Mouse (Mus musculus) megakaryocyte-erythroid progenitor cell, adult 5-6 weeks (primary cell): ENCODE data around the gene H2-M5. TPM values are rescaled to one million over a fixed set of nuclear protein-coding genes. Genes with fewer than 3 reads are reported as not detected.
"Not testable (repeated sequence)": the region's sequence is repeated elsewhere in the genome, so short reads cannot be mapped to it uniquely, and the experiment has no call there.

Experiments used
- ATAC-seq: replicated peaks from 2 replicates; pipeline ENCODE4 v1.8.0; 2016; ENCODE audit warnings: mild to moderate bottlenecking, inconsistent platforms; ENCODE audit not compliant: severe bottlenecking, poor library complexity, low FRiP score, low TSS enrichment
- total RNA-seq, 2 experiments: library from RNA; stranded (forward) in 1 of 2; stranded (reverse) in 1 of 2; fragments of 200-1000, 215-1000 nt in 1 of 2; fragments of >200 nt in 1 of 2; fragmentation: Nextera tagmentation in 1 of 2; gene quantifications; 2 replicates each; pipeline ENCODE4 v1.2.3; 2014 to 2017

H2-M5 gene
- total RNA-seq, 2 experiments from 2014 or later, result not detected

GRCm38 (mm10) chr17:36995448-36995847, 6.1 kb upstream of the H2-M5 start:
- ATAC-seq, result no peak

DNA sequence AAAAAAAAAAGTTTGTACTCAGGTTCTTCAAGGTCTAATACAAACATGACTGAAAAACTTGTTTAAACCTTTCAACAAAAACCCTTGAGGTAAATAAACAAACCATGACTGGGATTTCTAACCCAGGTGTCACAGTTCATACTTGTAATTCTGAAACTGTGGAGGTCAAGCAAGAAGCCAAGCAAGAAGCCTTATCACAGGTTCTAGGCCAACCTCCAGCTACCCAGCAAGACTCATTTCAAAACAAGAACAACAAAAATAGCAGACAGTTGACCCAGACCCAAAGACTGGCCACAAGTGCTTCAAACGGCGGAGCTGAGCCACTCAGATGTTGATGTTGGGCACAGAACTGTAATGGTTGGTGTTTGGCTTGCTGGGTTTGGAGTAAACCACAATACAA, 5.2 kb upstream of the H2-M5 start:
- no peak for ATAC-seq

- no peak for ATAC-seq
Observed at GRCm38 (mm10) chr17:36993770-36994325, 4.5 kb upstream of the H2-M5 start.

DNA sequence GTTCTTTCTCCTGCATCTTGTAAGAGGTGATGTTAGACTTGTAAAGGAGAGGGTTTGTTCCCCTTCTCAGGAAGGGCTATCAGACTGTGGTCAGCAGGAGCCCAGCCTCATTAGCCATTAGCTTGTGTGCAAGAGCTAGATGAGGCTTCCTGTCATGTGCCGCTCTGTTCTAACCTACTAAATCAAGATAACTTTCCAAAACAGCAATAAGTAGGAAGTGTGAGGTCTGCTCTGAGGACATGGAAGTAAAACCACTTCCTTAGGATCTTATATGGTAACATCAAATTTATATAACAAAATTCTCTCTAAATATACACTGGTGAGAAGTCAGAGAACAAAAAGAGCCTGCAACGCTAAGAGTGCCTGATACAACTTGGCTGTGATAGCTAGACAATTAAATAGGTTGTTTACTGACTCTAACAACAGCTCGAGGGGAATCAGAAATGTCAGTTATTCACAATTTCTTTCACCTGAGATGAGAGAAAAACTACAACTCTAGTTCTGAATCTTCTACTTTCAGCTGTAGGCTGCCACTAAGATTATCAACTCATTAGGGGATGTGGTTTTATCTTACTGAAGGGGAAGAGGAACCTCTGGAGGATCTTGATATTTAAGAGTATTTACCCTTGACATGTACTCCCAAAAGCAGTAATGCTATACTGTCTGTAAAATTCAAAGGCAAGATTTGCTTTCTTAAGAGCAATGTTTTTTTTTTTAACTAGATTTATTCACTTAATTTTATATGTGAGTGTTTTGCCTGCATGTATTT, 3.2 kb upstream of the H2-M5 start:
- peak; percentile 56; the same call in 1 of the 2 replicates for ATAC-seq

GRCm38 (mm10) chr17:36990630-36991029, 1.3 kb upstream of the H2-M5 start:
- ATAC-seq, result not testable (repeated sequence)

DNA sequence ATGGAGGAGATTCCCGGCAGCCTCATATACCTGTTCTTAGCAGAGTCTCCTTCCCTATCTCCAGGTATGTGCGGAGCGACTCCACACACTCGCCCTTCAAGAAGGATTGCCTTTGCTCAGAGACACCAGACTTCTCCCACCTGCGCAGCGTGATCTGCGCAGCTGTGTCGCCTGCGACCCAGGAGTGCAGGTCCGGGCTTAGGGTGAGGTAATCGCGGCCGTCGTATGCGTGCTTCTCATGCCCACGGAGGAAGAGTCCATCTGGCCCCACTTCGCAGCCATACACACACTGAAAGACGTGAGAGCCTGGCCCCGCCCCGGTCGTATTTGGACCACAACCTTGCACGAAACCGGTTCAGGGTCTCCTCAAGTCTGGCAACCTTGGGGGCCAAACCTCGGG, 862 bp downstream of the H2-M5 start:
- ATAC-seq, result no peak

DNA sequence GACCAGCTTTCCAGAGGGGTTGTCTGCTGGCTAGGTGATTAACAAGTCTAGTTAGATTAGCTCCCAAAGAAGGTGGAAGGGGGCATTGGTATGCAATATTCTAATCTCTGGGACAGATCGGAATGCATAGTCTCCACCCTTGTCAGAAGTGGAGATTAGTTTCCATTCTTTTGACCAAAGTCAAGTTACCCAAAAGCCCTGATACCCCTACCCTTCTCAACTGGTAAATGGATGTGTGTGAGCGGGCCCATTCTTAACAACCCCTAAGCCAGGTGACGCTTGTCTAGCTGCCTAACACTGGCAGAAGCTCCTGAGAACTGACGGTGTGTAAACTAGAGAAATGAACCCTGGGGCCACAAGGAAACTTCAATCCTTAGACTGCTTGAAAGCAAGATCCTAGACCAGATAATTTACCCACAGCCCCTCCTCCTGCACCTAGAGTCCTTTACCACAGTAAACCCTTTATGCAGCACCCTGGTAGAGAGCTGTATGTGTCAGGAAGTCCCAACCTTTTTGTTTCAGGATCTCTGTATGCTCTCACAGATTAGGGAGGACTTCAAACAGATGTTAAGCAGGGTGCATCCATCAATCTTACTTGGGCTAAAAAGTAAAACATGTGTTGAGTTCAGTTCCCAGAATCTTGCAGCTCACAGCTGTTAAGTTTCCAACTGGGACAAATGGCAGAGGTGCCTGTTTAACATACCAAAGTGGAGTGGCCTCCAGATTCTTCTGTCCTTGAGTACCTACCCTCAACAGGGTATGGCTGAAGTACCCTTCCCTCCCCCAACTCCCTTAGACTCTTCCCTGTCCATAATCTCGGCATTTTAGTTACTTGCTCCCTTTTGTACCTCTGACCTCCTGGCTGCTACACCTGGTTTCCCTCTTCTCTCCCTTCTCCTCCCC, 6.8 kb downstream of the H2-M5 start:
- no peak for ATAC-seq

DNA sequence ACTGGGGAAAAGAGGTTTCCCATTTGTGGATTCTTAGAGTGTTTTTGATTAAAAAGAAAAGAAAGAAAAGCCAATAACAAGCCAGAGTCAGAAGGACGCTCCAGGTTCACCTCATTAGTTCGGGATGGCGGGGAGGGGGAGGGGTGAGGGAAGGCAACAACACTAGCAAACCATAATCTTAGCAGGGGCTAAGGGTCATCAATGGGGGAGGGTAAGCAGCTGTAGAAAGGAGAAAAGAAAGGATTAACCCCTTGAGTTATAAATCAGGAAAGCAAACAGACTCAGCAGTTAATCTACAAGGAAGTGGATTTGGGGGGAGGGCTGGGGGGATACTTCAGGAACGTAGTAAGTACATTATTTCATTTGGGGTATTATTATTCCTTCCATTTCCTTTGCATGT, 7.5 kb downstream of the H2-M5 start:
- no peak for ATAC-seq

DNA sequence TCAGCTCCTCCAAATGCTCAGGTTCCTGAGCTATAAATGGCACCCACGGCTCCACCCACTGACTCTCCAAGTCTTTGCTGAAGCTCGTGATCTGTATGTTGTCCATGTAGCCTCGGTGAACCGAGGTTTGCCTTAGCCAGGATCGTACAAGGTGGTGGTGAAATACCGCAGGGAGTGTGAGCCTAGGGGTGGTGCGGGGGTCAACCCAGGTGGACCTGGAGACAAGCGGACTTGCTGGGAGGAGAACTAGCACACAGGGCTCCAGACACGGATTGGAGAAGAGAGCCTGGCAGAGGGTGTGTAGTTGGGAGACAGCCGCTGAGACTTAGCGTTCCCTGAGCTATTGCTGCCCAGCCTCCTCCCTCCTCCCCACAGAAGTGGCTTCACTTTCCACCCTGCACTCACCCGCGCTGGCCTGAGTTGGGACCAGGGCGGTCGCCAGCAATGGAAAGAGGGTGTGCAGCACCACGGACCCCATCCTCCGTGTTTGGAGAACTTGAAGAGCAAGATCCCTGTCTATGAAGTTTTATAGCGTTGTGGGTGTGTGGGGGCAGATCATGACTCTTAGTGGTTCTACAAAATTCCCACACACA, 8.0 kb downstream of the H2-M5 start, which contains the start of gene 2410137M14Rik:
Gene 2410137M14Rik, minus strand, starts transcription at position 17 of the 593 bp plus-strand sequence.
- ATAC-seq, result no peak

DNA sequence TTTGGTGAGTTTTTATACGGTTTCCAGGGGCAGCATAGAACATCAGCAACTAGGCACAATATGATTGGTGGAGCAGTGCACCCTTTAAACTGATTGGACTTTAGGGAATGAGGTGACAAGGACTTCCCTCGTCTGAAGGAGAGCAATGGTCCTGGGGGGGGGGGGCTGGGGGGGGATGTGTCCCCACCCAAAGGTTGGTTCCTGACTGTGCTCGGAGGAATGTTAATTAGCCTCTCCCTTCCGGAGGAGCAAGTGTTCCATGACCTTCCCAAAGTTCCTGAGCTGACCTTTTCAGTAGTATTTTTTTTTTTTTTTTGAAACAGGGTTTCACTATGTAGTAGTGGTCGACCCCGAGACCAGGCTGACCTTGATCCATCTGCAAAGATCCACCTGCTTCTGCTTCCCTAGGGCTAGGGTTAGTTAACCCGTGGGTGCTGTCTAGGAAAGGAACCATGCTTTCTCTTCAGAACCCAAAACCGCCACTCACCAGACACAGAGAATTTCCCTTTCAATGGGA, 16.0 kb downstream of the H2-M5 start:
- no peak for ATAC-seq

- no peak for ATAC-seq
Observed at GRCm38 (mm10) chr17:36972791-36973190, 16.5 kb downstream of the H2-M5 start.

DNA sequence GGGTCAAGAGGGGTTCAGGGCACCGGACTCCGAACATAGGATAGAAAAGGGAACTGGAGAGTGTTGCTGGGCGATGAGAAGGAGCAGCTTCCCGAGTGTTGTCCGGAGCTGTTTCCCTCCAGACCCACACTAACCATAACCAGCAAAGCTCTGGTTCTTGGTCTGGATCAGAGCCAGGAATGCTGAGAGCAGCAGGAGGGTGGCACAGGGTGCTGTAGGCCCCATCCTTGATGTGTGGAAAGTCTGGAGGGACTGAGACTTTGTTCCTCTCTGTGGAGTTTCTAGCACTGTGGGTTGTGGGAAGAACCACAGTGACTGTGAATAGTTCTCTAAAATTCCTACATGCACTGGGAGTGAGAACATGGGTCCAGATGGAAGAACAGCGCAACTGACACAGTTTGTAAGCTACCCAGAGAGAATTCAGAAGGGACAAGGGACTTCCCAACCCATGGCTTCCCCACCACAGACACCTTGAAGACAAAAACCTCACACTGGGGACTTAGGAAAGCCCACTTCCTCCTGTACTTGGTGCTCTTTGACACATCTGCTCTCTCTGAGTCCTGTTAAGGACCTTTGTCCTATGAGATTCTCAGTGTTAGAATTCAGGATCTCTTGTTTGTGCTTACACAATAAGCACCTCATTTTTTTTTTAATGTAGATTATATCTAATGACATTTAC, 18.0 kb downstream of the H2-M5 start:
- ATAC-seq, result no peak

GRCm38 (mm10) chr17:36970316-36970890, 18.9 kb downstream of the H2-M5 start:
- ATAC-seq, result no peak

GRCm38 (mm10) chr17:36966875-36967274, 22.5 kb downstream of the H2-M5 start:
- no peak for ATAC-seq

- ATAC-seq, result no peak
Observed at GRCm38 (mm10) chr17:36961125-36961524, 28.2 kb downstream of the H2-M5 start.

- 0 out of 2 replicates have a peak, but pooled peaks have one; percentile 31 for ATAC-seq
Observed at GRCm38 (mm10) chr17:36958884-36959283, 30.5 kb downstream of the H2-M5 start.

DNA sequence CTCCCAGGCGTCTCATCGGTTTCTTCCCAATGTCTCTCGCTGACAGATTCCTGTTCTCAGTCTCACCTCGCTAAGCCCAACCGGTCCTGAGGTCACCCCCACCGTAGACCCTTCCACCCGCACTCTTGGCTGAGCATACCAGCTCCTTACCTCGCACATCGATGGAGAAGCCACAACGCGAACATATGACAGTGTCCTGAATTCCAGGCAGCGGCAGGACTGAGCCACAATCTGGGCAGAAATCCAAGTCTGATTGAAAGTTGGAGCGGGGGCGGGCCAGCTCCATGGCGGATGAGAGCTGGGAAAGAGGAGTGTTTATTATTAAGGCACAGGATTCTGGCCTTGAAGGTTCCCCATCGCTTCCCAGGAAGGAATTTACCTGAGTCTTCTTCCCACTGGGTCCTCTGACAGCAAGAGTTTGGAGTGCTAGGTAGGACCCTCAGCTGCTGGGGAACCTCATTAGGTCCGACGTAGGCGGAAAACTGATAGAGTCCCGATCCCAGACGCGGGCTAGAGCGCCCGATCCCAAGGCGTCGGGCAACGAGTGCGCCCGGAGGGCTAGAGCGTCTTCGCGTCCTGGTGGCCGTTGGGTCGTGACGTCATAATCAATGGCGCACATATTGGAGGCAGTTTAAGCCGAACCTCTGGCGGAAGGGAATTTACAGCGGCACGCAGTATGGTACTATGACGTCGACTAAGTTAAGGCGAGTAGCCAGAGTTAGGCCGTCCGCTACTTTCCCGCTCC, 31.2 kb downstream of the H2-M5 start, which contains the start of the genes Znrd1 and Znrd1as:
Gene Znrd1, minus strand, starts transcription at position 561 of the 745 bp plus-strand sequence.
Gene Znrd1as, plus strand, starts transcription at position 594 of the 745 bp plus-strand sequence.
- ATAC-seq, result peak; percentile 97

GRCm38 (mm10) chr17:36953062-36953461, 36.3 kb downstream of the H2-M5 start:
- no peak for ATAC-seq
